Mouse (Mus musculus): ENCODE results near the gene Inppl1. TPM values are rescaled to one million over a fixed set of nuclear protein-coding genes. Genes with fewer than 3 reads are reported as not detected.

The Inppl1 gene
- 34.5 and 35.6 TPM in 2 replicates for polyA plus RNA-seq (2015; fragmentation: Nextera tagmentation; extraction: Ambion mirVana)

GRCm38 (mm10) chr7:101837606-101838471, at the start of gene Inppl1:
Gene Inppl1, minus strand, starts transcription at chr7:101838229.
- peak within 1 kb of the TSS; percentile 98 for H3K9ac ChIP-seq (ENCODE audit: low read depth, low read length)
- H3K4me3 ChIP-seq (replicated peaks; ENCODE audit: low read depth, low read length): peak within 1 kb of the TSS; percentile 84
- no peaks in the 10 kb centered on the region for H3K27me3 ChIP-seq (ENCODE audit: insufficient read depth, low read length)
- H3K4me1 ChIP-seq (replicated peaks; ENCODE audit: insufficient read depth, low read length): peaks cover 15% of the 10 kb centered on the region; the same call in 1 of the 2 replicates
- H3K36me3 ChIP-seq (ENCODE audit: insufficient read depth, low read length): peaks cover 9% of the 10 kb centered on the region; the same call in 1 of the 2 replicates
- H3K9me3 ChIP-seq (replicated peaks; ENCODE audit: low read length): no peaks in the 10 kb centered on the region
- peak within 1 kb of the TSS; percentile 90 for H3K4me2 ChIP-seq (ENCODE audit: low read length)
- ATAC-seq (replicated peaks; ENCODE audit: low FRiP score, low read depth): peak; percentile 84
- TF ChIP-seq CTCF (IDR thresholded peaks at IDR 0.05; ENCODE audit: low read depth): peak; percentile 57
- peak within 1 kb of the TSS; percentile 97 for H3K27ac ChIP-seq
- under 1% methylated on average over 64 of the region's 64 CpGs for WGBS
- peak; percentile 97 for DNase-seq (ENCODE audit: low spot score)

- Histone ChIP-seq H3K4me3 (replicated peaks; ENCODE audit: low read depth, low read length) (no peak overlapping the region), H3K4me1 (replicated peaks; ENCODE audit: insufficient read depth, low read length) (0 out of 2 replicates have a peak, but pooled peaks cover 4% of the 10 kb centered on the region), H3K27me3 (ENCODE audit: insufficient read depth, low read length) (no peaks in the 10 kb centered on the region), H3K27ac (no peak overlapping the region), H3K36me3 (ENCODE audit: insufficient read depth, low read length) (no peaks in the 10 kb centered on the region), H3K9ac (ENCODE audit: low read depth, low read length) (no peak overlapping the region), H3K4me2 (ENCODE audit: low read length) (no peak overlapping the region), H3K9me3 (replicated peaks; ENCODE audit: low read length) (no peaks in the 10 kb centered on the region)
- DNase-seq (ENCODE audit: low spot score): no peak
- no peak for ATAC-seq (replicated peaks; ENCODE audit: low FRiP score, low read depth)
- WGBS: 83% methylated on average over 6 of the region's 6 CpGs
- no peak for TF ChIP-seq CTCF (IDR thresholded peaks at IDR 0.05; ENCODE audit: low read depth)
Observed at GRCm38 (mm10) chr7:101886274-101886673, 48.2 kb upstream of the Inppl1 start.

- Histone ChIP-seq H3K27ac (no peak overlapping the region), H3K9me3 (replicated peaks; ENCODE audit: low read length) (no peaks in the 10 kb centered on the region), H3K36me3 (ENCODE audit: insufficient read depth, low read length) (no peaks in the 10 kb centered on the region), H3K4me1 (replicated peaks; ENCODE audit: insufficient read depth, low read length) (0 out of 2 replicates have a peak, but pooled peaks cover 4% of the 10 kb centered on the region), H3K9ac (ENCODE audit: low read depth, low read length) (no peak overlapping the region), H3K4me3 (replicated peaks; ENCODE audit: low read depth, low read length) (no peak overlapping the region), H3K4me2 (ENCODE audit: low read length) (no peak overlapping the region), H3K27me3 (ENCODE audit: insufficient read depth, low read length) (no peaks in the 10 kb centered on the region)
- ATAC-seq (replicated peaks; ENCODE audit: low FRiP score, low read depth) (no peak), DNase-seq (ENCODE audit: low spot score) (no peak)
- 97% methylated on average over 4 of the region's 4 CpGs for WGBS
- no peak for TF ChIP-seq CTCF (IDR thresholded peaks at IDR 0.05; ENCODE audit: low read depth)
Observed at GRCm38 (mm10) chr7:101884160-101884559, 46.1 kb upstream of the Inppl1 start.

GRCm38 (mm10) chr7:101882413-101883154, 44.6 kb upstream of the Inppl1 start:
- H3K9me3 ChIP-seq (replicated peaks; ENCODE audit: low read length): no peaks in the 10 kb centered on the region
- H3K36me3 ChIP-seq (ENCODE audit: insufficient read depth, low read length): no peaks in the 10 kb centered on the region
- no peak overlapping the region for H3K9ac ChIP-seq (ENCODE audit: low read depth, low read length)
- H3K4me2 ChIP-seq (ENCODE audit: low read length): no peak overlapping the region
- 0 out of 2 replicates have a peak, but pooled peaks cover 4% of the 10 kb centered on the region for H3K4me1 ChIP-seq (replicated peaks; ENCODE audit: insufficient read depth, low read length)
- 59% methylated on average over 9 of the region's 9 CpGs for WGBS
- peak; percentile 29 for DNase-seq (ENCODE audit: low spot score)
- no peak for TF ChIP-seq CTCF (IDR thresholded peaks at IDR 0.05; ENCODE audit: low read depth)
- ATAC-seq (replicated peaks; ENCODE audit: low FRiP score, low read depth): no peak
- no peaks in the 10 kb centered on the region for H3K27me3 ChIP-seq (ENCODE audit: insufficient read depth, low read length)
- no peak overlapping the region for H3K4me3 ChIP-seq (replicated peaks; ENCODE audit: low read depth, low read length)
- no peak overlapping the region for H3K27ac ChIP-seq

GRCm38 (mm10) chr7:101880855-101881254, 42.8 kb upstream of the Inppl1 start:
- 73% methylated on average over 4 of the region's 4 CpGs for WGBS
- Histone ChIP-seq H3K4me2 (ENCODE audit: low read length) (no peak overlapping the region), H3K9ac (ENCODE audit: low read depth, low read length) (no peak overlapping the region), H3K4me1 (replicated peaks; ENCODE audit: insufficient read depth, low read length) (0 out of 2 replicates have a peak, but pooled peaks cover 4% of the 10 kb centered on the region), H3K9me3 (replicated peaks; ENCODE audit: low read length) (no peaks in the 10 kb centered on the region), H3K27ac (no peak overlapping the region), H3K27me3 (ENCODE audit: insufficient read depth, low read length) (no peaks in the 10 kb centered on the region), H3K4me3 (replicated peaks; ENCODE audit: low read depth, low read length) (no peak overlapping the region), H3K36me3 (ENCODE audit: insufficient read depth, low read length) (no peaks in the 10 kb centered on the region)
- DNase-seq (ENCODE audit: low spot score): no peak
- no peak for ATAC-seq (replicated peaks; ENCODE audit: low FRiP score, low read depth)
- TF ChIP-seq CTCF (IDR thresholded peaks at IDR 0.05; ENCODE audit: low read depth): no peak

GRCm38 (mm10) chr7:101875978-101876377, 37.9 kb upstream of the Inppl1 start:
- H3K27ac ChIP-seq: no peak overlapping the region
- no peaks in the 10 kb centered on the region for H3K9me3 ChIP-seq (replicated peaks; ENCODE audit: low read length)
- no peak for DNase-seq (ENCODE audit: low spot score)
- no peak for TF ChIP-seq CTCF (IDR thresholded peaks at IDR 0.05; ENCODE audit: low read depth)
- H3K4me1 ChIP-seq (replicated peaks; ENCODE audit: insufficient read depth, low read length): no peaks in the 10 kb centered on the region
- no peak for ATAC-seq (replicated peaks; ENCODE audit: low FRiP score, low read depth)
- no peak overlapping the region for H3K4me3 ChIP-seq (replicated peaks; ENCODE audit: low read depth, low read length)
- WGBS: 91% methylated on average over 1 of the region's 1 CpGs
- no peak overlapping the region for H3K9ac ChIP-seq (ENCODE audit: low read depth, low read length)
- no peaks in the 10 kb centered on the region for H3K27me3 ChIP-seq (ENCODE audit: insufficient read depth, low read length)
- H3K36me3 ChIP-seq (ENCODE audit: insufficient read depth, low read length): no peaks in the 10 kb centered on the region
- no peak overlapping the region for H3K4me2 ChIP-seq (ENCODE audit: low read length)

All from kidney, postnatal 0 days (tissue).